18 mouse cellular contexts compared by ENCODE assay signal in the genomic region with DNA sequence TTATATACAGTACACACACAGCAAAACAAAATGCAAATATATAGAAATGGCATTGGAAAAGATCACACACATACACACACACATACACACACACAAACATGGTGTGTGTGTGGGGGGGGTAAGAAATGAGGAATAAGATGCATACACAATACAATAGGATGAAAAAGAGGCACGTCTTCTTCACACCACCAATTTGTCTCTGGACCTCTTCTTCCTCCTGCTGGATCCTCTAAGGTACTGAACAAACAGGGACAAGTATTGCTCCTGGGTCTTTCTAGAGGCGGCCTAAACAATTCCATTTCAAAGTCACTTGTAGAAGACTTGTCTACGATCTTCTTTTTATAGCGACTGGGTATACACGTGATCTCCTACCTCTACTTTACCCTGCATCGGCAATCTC.
"Had no signal": no experiment of that assay in that cellular context is flagged by ENCODE, and none has a peak within 500 bp of the region (broad histone marks: within the 10 kb centered on the region; RNA-seq: fewer than 3 reads in every experiment).

No protein-coding gene starts in this region.

- H3K9ac ChIP-seq: lung, embryonic 14.5 days; midbrain, embryonic 12.5 days; neural tube, embryonic 13.5 days; neural tube, embryonic 15.5 days had no signal

- H3K4me2 ChIP-seq: lung, embryonic 14.5 days; midbrain, embryonic 12.5 days; neural tube, embryonic 13.5 days; neural tube, embryonic 15.5 days had no signal

- H3K27ac ChIP-seq: midbrain, embryonic 10.5 days; midbrain, embryonic 12.5 days; neural tube, embryonic 13.5 days; neural tube, embryonic 15.5 days had no signal

- H3K27me3 ChIP-seq: midbrain, embryonic 12.5 days; neural tube, embryonic 13.5 days; neural tube, embryonic 15.5 days had no signal

- DNase-seq: lung, adult 18-20 months; lung, embryonic 14.5 days; lung, postnatal 10 days; lung, postnatal 4 days; midbrain, embryonic 14.5 days; retina, postnatal 1 day; right cerebral cortex, postnatal 25 days; right cerebral cortex, postnatal 4 days; spleen, adult 18-20 months; thymus, adult 18-20 months; thymus, postnatal 14 days; thymus, postnatal 36 days had no signal

- H3K4me1 ChIP-seq: midbrain, embryonic 10.5 days; midbrain, embryonic 12.5 days; neural tube, embryonic 13.5 days; neural tube, embryonic 15.5 days had no signal

- H3K9me3 ChIP-seq: midbrain, embryonic 10.5 days; midbrain, embryonic 12.5 days; neural tube, embryonic 13.5 days; neural tube, embryonic 15.5 days had no signal

- ATAC-seq: midbrain, embryonic 16.5 days had no signal

- H3K4me3 ChIP-seq: midbrain, embryonic 10.5 days; midbrain, embryonic 12.5 days; myocyte; neural tube, embryonic 13.5 days; neural tube, embryonic 15.5 days had no signal

- H3K36me3 ChIP-seq: midbrain, embryonic 12.5 days had no signal
